ENCODE assay signal across 8 mouse cellular contexts in the genomic region with DNA sequence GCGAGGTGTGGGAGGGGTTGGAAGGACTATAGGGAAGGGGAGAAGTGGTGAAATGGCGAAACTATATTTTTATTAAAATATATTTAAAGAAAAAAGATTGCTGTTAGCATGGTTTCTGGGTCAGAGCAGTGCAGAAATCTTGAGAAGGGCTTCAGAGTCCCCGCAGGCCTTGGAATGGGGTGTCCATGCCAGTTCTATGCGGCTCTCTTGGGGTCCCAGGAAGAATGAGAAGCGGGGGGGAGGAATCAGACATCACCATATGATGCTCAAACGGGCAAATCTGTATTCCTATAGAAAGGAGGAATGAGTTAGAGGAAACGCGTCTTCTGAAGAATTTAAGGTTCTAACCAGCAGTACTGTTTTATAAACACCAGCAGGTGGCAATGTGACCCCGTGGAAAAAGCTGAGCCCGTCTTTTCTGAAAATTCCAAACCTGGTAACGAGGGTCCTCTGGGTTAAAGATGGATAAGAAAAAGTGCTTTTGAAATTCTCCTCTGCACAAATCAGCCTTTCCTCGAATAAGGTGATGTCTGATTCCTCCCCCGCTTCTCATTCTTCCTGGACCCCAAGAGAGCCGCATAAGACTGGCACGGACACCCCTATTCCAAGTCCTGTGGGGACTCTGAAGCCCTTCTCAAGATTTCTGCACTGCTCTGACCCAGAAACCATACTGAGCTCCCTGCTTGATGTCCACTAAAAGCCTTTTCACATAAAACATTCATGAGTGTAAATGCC. TPM values are rescaled to one million over a fixed set of nuclear protein-coding genes. Genes with fewer than 3 reads are reported as not detected.
DNase-seq lines count a peak whose midpoint lies in the region; ATAC-seq and TF ChIP-seq lines count a peak whose summit lies in the region.

No protein-coding gene starts in this region.

- no peaks in the 10 kb centered on the region for H3K4me1 ChIP-seq in forebrain, embryonic 11.5 days (replicated peaks; ENCODE audit: control insufficient read depth, insufficient read depth, low read length)
- H3K4me1 ChIP-seq in intestine, embryonic 16.5 days (ENCODE audit: control insufficient read depth, insufficient read depth, low read length) = no peaks in the 10 kb centered on the region
- no peaks in the 10 kb centered on the region for H3K4me1 ChIP-seq in stomach, postnatal 0 days (replicated peaks; ENCODE audit: control insufficient read depth, insufficient read depth)

- in situ Hi-C loops in Patski (cut with MboI; ENCODE audit: low pct_unique_long_range_greater_than_20kb) = no loop called here

- no peak overlapping the region for H3K9ac ChIP-seq in forebrain, embryonic 11.5 days (ENCODE audit: low read length)
- H3K9ac ChIP-seq in intestine, embryonic 16.5 days (ENCODE audit: low read depth, low read length) = no peak overlapping the region
- H3K9ac ChIP-seq in stomach, postnatal 0 days (ENCODE audit: low read length) = no peak overlapping the region

- H3K9me3 ChIP-seq in forebrain, embryonic 11.5 days (ENCODE audit: control insufficient read depth, low read length) = no peaks in the 10 kb centered on the region
- H3K9me3 ChIP-seq in intestine, embryonic 16.5 days (ENCODE audit: control insufficient read depth, low read length) = no peaks in the 10 kb centered on the region
- H3K9me3 ChIP-seq in stomach, postnatal 0 days (ENCODE audit: control insufficient read depth, low read length) = no peaks in the 10 kb centered on the region

- CTCF ChIA-PET in Patski (lab: Charles Lee) = no interaction called here

- peak; percentile 5 to 27 for DNase-seq in cerebellum, adult 18-20 months
- no peak for DNase-seq in cerebellum, adult 11-12 months
- DNase-seq in Patski (ENCODE audit: low read depth, low spot score) = no peak
- peak; percentile 55 for DNase-seq in forebrain, embryonic 11.5 days (ENCODE audit: low spot score)
- DNase-seq in mesoderm, embryonic 11.5 days (ENCODE audit: low read depth, low spot score) = peak; percentile 67
- peak; percentile 21 for DNase-seq in stomach, postnatal 0 days (ENCODE audit: low spot score)

- H3K27me3 ChIP-seq in Patski = peaks cover 16% of the 10 kb centered on the region
- H3K27me3 ChIP-seq in forebrain, embryonic 11.5 days (ENCODE audit: control insufficient read depth, insufficient read depth, low read length) = no peaks in the 10 kb centered on the region
- H3K27me3 ChIP-seq in intestine, embryonic 16.5 days (replicated peaks; ENCODE audit: control insufficient read depth, insufficient read depth, low read length) = no peaks in the 10 kb centered on the region; the same call in 1 of the 2 replicates
- H3K27me3 ChIP-seq in stomach, postnatal 0 days (ENCODE audit: control insufficient read depth, insufficient read depth, low read length) = no peaks in the 10 kb centered on the region

- ATAC-seq in Patski = no peak
- ATAC-seq in forebrain, embryonic 11.5 days (replicated peaks; ENCODE audit: low FRiP score) = no peak
- ATAC-seq in intestine, embryonic 16.5 days = no peak
- ATAC-seq in stomach, postnatal 0 days (ENCODE audit: low FRiP score, low TSS enrichment) = no peak
- no peak for ATAC-seq in CD4-positive, CD25-positive, alpha-beta regulatory T cell, adult 4 months

- H3K36me3 ChIP-seq in forebrain, embryonic 11.5 days (ENCODE audit: control insufficient read depth, insufficient read depth, low read length) = no peaks in the 10 kb centered on the region
- H3K36me3 ChIP-seq in intestine, embryonic 16.5 days (ENCODE audit: control insufficient read depth, insufficient read depth, low read length) = no peaks in the 10 kb centered on the region
- no peaks in the 10 kb centered on the region for H3K36me3 ChIP-seq in stomach, postnatal 0 days (ENCODE audit: control insufficient read depth, insufficient read depth, low read length)

- H3K4me2 ChIP-seq in forebrain, embryonic 11.5 days (ENCODE audit: low read depth, low read length, severe bottlenecking) = peak overlapping the region; percentile 31; the same call in 1 of the 2 replicates
- peak overlapping the region; percentile 19; the same call in 1 of the 2 replicates for H3K4me2 ChIP-seq in intestine, embryonic 16.5 days (ENCODE audit: low read depth, low read length)
- no peak overlapping the region for H3K4me2 ChIP-seq in stomach, postnatal 0 days (replicated peaks; ENCODE audit: low read depth)

- POLR2A ChIA-PET in Patski (lab: Charles Lee) = no interaction called here

- H3K27ac ChIP-seq in forebrain, embryonic 11.5 days (ENCODE audit: low read depth, low read length) = no peak overlapping the region
- no peak overlapping the region for H3K27ac ChIP-seq in intestine, embryonic 16.5 days (ENCODE audit: low read length)
- no peak overlapping the region for H3K27ac ChIP-seq in stomach, postnatal 0 days (replicated peaks)

- H3K4me3 ChIP-seq in forebrain, embryonic 11.5 days (ENCODE audit: low read depth, low read length) = no peak overlapping the region
- H3K4me3 ChIP-seq in intestine, embryonic 16.5 days (ENCODE audit: low read length) = no peak overlapping the region
- H3K4me3 ChIP-seq in stomach, postnatal 0 days (ENCODE audit: low read depth, low read length) = no peak overlapping the region

- TF ChIP-seq EP300 in stomach, postnatal 0 days (optimal IDR thresholded peaks at IDR 0.05) = no peak

- peak; percentile 66 for TF ChIP-seq CTCF in Patski (IDR thresholded peaks at IDR 0.05)
- TF ChIP-seq CTCF in stomach, postnatal 0 days (IDR thresholded peaks at IDR 0.05; ENCODE audit: low read depth) = peak; percentile 72

- WGBS in forebrain, embryonic 11.5 days = 31% methylated on average over 15 of the region's 15 CpGs
- 27% methylated on average over 15 of the region's 15 CpGs for WGBS in intestine, embryonic 16.5 days
- WGBS in stomach, postnatal 0 days = 33% methylated on average over 15 of the region's 15 CpGs

RNA-seq across cellular contexts. Expression of gene Fbxo33, which starts 45.8 kb away (rescaled TPM):
- polyA plus RNA-seq in Patski (2021) = 24.2 TPM
- 9.3 and 11.9 TPM in 2 replicates for polyA plus RNA-seq in forebrain, embryonic 11.5 days (2014; fragmentation: Nextera tagmentation; extraction: Ambion mirVana)
- polyA plus RNA-seq in intestine, embryonic 16.5 days (2015; fragmentation: Nextera tagmentation; extraction: Ambion mirVana) = 3.5 and 3.9 TPM in 2 replicates
- 8.5 and 9.6 TPM in 2 replicates for polyA plus RNA-seq in stomach, postnatal 0 days (2015; fragmentation: Nextera tagmentation; extraction: Ambion mirVana)
- 10 to 100 TPM; 13.9 to 19.5 TPM for polyA plus RNA-seq in CD4-positive, CD25-positive, alpha-beta regulatory T cell, adult 4 months (2017; shearing (Covaris generic))

Comparison
In these comparisons a context has a peak if more than half of its experiments do, and no peak if none do; other contexts are left out.
1. DNase-seq: peak in cerebellum, adult 18-20 months (2 of 2), forebrain, embryonic 11.5 days (single experiment), mesoderm, embryonic 11.5 days (single experiment) and stomach, postnatal 0 days (single experiment); none in cerebellum, adult 11-12 months (single experiment) and Patski (single experiment).